Mouse (Mus musculus) E14TG2a.4 (cell line): Measurements from ENCODE around the gene Brf1.

Experiments
- H3K27me3 ChIP-seq: 2 replicates; pipeline ENCODE4 v1.6.1; 2014; ENCODE audit warnings: low read length, control low read depth; ENCODE audit not compliant: insufficient read depth
- H3K36me3 ChIP-seq: 2 replicates; pipeline ENCODE4 v1.6.1; 2014; ENCODE audit warnings: low read length, control low read depth; ENCODE audit not compliant: insufficient read depth
- H3K4me1 ChIP-seq: replicated peaks from 2 replicates; pipeline ENCODE4 v1.6.1; 2014; ENCODE audit warnings: low read depth, low read length, control low read depth
- H3K4me3 ChIP-seq: replicated peaks from 2 replicates; pipeline ENCODE4 v1.5.1; 2014; ENCODE audit warnings: mild to moderate bottlenecking, low read length
- H3K9me3 ChIP-seq: 2 replicates; pipeline ENCODE4 v1.6.1; 2014; ENCODE audit warnings: low read length, control low read depth
- CTCF ChIP-seq: conservative IDR thresholded peaks from 2 replicates; pipeline ENCODE4 v1.5.1; 2014; ENCODE audit warnings: low read length
- NANOG ChIP-seq: IDR thresholded peaks from 2 replicates; pipeline ENCODE4 v1.6.1; 2014; ENCODE audit warnings: borderline replicate concordance, low read length, mixed read lengths
- POU5F1 ChIP-seq: IDR thresholded peaks from 2 replicates; pipeline ENCODE4 v1.6.1; 2014; ENCODE audit warnings: low read length, borderline replicate concordance

Brf1 gene

DNA sequence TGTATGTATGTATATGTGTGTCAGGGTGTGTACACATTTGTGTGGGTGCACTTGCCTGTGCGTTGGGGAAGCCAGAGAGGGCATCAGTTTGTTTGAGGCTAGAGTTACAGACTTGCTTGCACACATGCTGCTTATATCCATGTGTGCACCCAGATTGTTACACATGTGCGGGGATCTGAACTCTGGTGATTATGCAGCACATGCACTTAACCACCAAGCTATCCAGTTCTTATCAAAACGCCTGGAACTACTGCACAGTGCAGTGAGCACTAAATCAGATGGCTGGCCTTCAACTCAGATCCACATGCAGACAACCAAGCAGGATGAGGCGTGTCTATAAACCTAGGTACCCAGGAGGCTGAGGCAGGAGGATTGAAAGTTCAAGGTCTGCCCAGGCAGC, 36.5 kb upstream of the Brf1 start:
- no peaks in the 10 kb centered on the region for H3K9me3 ChIP-seq
- H3K36me3 ChIP-seq = 0 out of 2 replicates have a peak, but pooled peaks cover 2% of the 10 kb centered on the region
- H3K27me3 ChIP-seq = no peaks in the 10 kb centered on the region
- H3K4me1 ChIP-seq = 0 out of 2 replicates have a peak, but pooled peaks cover 5% of the 10 kb centered on the region
- TF ChIP-seq POU5F1 (no peak), NANOG (no peak), CTCF (no peak)
- H3K4me3 ChIP-seq = no peak overlapping the region

DNA sequence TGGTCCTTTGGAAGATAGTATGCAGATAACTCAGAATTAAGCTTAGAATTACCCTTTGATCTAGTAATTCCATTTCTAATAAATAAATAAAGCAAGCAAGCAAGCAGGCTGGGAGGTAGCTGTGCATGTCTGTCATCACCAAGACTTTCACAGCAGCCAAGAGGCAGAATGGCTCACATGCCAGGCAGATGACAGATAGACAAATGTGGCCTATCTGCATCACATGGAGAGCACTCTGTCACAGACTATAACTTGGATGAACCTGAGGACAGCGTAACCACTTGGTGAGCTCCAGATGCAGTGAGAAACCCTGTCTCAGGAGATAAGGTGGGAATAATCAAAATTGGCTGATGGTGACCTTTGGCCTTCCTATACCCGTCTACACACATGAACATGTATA, 34.6 kb upstream of the Brf1 start:
- Histone ChIP-seq H3K27me3 (no peaks in the 10 kb centered on the region), H3K36me3 (0 out of 2 replicates have a peak, but pooled peaks cover 4% of the 10 kb centered on the region), H3K9me3 (no peaks in the 10 kb centered on the region), H3K4me1 (no peaks in the 10 kb centered on the region), H3K4me3 (no peak overlapping the region)
- TF ChIP-seq CTCF (no peak), POU5F1 (no peak), NANOG (no peak)

DNA sequence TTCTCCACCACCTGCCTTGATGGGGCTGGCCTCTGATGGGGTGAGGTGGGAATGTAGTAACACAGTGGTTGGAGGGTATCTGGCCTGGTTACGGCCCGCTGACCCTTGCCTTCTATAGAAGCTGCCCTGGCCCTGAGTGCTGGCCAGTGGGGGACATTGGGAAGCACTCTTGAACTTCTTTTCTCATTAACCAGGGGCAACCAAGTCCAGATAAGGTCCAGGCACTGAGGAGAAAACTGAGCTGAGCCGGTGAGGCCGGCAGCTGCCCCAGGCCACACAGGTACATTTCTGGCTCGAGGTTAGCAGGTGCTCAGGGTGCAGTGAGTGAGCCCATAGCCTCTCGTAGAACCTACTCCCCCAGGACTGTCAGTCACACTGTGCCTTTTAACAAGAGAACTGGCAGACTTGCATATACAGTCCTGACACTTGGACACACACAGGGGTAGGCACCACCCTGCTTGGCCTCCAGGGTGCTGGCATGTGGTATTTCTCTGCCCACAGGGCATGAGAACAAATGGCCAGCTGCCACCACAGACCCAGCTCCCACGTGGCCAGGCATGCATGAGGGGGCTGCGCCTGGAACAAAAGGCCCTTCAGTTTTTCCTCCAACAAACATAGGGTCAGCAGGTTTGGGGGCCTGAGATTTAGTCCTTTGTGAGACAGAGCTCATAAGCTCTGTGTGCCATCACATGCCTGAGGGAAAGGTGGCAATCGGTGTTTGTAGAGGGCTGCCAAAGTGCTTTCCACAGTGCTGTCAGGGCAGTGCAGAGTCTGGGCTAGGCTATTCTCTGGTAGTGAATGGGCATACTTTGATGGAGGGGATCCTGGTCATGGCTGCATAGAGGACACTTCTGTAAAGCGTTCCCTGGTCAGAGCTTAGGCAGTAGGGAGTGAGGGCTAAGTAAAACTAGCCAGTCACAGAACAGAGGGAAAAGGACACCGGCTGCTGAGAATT, 32.1 kb upstream of the Brf1 start:
- H3K27me3 ChIP-seq = no peaks in the 10 kb centered on the region
- no peaks in the 10 kb centered on the region for H3K4me1 ChIP-seq
- TF ChIP-seq POU5F1 (no peak), NANOG (no peak), CTCF (no peak)
- peaks cover 16% of the 10 kb centered on the region for H3K36me3 ChIP-seq
- H3K9me3 ChIP-seq = no peaks in the 10 kb centered on the region
- H3K4me3 ChIP-seq = no peak overlapping the region

DNA sequence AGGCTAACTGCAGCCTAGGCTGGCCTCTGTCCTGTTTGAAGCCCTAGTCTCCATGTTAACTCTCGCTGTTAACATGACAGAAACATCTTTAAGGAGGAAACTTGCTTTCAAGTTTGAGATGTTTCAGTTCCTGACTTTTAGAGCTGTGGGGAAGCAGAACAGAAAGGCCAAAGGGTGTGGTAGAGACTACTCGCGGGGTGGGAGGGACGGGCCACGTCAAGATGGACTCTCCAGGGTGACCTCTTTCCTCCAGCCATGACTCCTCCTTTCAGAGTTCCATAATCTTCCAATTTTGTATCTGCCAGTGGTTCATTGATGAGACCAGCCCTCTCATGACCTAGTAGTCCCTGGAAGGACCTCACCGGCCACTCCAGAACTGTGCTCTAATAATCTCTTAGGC, 30.9 kb upstream of the Brf1 start:
- H3K36me3 ChIP-seq = peaks cover 17% of the 10 kb centered on the region
- TF ChIP-seq POU5F1 (no peak), CTCF (no peak), NANOG (no peak)
- H3K4me1 ChIP-seq = no peaks in the 10 kb centered on the region
- H3K27me3 ChIP-seq = no peaks in the 10 kb centered on the region
- H3K9me3 ChIP-seq = no peaks in the 10 kb centered on the region
- H3K4me3 ChIP-seq = no peak overlapping the region

DNA sequence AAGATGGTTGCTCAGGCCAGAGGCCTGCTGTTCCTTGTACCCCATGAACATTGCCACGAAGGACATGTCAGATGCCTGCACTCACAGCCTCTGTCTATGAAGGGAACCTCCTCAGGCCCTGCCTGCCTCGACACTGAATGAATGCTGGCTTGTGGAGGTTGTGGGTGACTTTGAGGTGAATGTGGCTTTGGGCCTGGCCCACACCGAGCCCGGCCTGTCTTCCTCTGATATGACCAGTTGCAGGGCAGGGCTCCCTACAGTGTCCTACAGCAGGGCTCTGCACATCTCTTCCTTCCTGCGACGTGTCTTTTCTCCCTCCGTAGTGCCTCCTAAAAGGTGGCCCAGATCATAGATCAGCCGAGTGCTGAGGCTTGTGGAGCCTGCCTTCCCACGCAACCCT, 30.5 kb upstream of the Brf1 start:
- peaks cover 17% of the 10 kb centered on the region for H3K36me3 ChIP-seq
- no peaks in the 10 kb centered on the region for H3K4me1 ChIP-seq
- no peaks in the 10 kb centered on the region for H3K27me3 ChIP-seq
- H3K4me3 ChIP-seq = no peak overlapping the region
- TF ChIP-seq POU5F1 = no peak
- no peak for TF ChIP-seq CTCF
- no peak for TF ChIP-seq NANOG
- H3K9me3 ChIP-seq = no peaks in the 10 kb centered on the region

DNA sequence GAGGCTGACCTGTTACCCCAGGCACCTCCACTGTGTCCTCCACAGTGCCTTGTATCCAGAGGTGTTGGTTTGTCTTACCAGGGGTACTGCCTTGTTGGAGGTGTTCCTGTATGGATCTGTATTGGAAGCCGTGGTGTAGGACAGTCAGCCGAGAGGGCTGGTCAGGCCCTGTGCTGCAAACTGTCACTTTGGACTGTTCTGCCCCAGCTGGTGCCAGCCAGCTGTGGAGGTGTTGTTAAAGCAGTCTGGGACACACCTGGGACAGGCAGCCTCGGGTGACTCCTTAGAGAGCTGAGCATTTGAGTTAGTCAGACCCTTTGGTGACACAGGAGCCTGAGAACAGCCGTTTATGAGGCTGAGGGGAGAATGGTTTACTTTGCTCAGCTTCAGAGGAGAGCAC, 29.5 kb upstream of the Brf1 start:
- Histone ChIP-seq H3K27me3 (no peaks in the 10 kb centered on the region), H3K4me1 (no peaks in the 10 kb centered on the region), H3K9me3 (no peaks in the 10 kb centered on the region), H3K4me3 (no peak overlapping the region), H3K36me3 (peaks cover 17% of the 10 kb centered on the region)
- TF ChIP-seq POU5F1 = no peak
- no peak for TF ChIP-seq CTCF
- TF ChIP-seq NANOG = no peak

DNA sequence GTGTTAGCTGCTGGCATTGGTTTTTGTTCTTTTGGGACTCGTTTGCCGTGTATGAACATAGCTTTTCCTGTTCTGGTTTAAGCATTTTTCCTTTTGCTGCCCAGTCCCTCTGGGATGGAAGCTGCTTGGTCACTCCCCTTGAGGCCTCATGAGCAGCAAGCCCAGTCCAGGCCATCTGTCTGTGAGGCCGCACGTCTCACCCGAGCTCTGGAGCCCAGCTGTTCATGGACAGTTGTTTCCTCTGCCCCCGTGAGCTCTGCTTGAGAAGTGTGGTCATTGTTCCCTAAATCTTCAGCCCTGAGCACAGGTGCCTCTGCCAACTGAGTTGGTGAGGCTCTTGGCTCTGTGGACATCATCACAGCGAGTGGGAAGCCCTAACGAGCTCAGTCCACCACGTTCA, 28.4 kb upstream of the Brf1 start:
- TF ChIP-seq NANOG (no peak), POU5F1 (no peak), CTCF (no peak)
- Histone ChIP-seq H3K27me3 (no peaks in the 10 kb centered on the region), H3K9me3 (no peaks in the 10 kb centered on the region), H3K4me3 (no peak overlapping the region), H3K4me1 (no peaks in the 10 kb centered on the region), H3K36me3 (peaks cover 20% of the 10 kb centered on the region)

DNA sequence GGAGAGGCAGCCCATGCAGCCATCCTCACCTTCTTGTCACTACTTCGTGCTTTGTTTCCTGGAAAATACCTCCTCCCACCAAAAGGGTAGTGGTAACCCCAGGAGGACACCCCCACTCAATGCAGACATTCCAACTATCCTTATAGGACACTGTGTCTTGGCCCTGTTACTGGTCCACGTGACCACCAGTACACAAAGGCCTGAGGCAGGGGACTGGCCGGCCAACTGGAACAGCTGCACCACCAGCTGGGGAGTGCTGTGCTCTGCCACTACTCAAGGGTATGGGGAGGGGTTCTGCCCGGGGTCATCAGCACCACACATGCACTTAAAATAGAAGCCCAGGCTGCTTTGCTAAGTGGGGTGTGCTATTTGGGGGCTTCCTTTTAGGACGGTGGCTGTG, 27.6 kb upstream of the Brf1 start:
- no peaks in the 10 kb centered on the region for H3K27me3 ChIP-seq
- H3K36me3 ChIP-seq = peaks cover 28% of the 10 kb centered on the region
- TF ChIP-seq POU5F1 (no peak), CTCF (no peak), NANOG (no peak)
- H3K9me3 ChIP-seq = no peaks in the 10 kb centered on the region
- no peaks in the 10 kb centered on the region for H3K4me1 ChIP-seq
- no peak overlapping the region for H3K4me3 ChIP-seq

DNA sequence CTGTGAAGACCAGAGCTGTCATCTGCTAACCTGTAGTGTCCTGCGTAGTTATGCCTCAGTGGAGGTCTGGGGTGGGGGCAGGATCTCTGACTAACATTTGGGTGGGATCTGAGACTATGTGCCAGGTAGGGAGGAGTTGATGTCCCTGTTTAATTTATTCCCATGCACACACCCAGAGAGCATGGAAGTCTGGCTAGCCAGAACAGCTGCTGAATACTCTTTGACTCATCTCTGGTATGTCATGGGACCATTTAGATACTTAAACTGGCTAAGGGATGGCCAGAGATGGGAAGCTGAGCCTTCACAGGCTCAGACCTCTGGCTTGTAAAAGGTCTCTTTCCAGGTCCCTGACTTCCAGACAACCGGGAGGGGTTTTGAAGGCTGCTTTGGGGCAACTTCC, 27.0 kb upstream of the Brf1 start:
- H3K36me3 ChIP-seq = peaks cover 31% of the 10 kb centered on the region
- no peak for TF ChIP-seq POU5F1
- no peak for TF ChIP-seq NANOG
- no peak for TF ChIP-seq CTCF
- H3K9me3 ChIP-seq = no peaks in the 10 kb centered on the region

More for the DNA sequence above, 27.0 kb upstream of the Brf1 start:
- Histone ChIP-seq H3K4me3 (no peak overlapping the region), H3K4me1 (no peaks in the 10 kb centered on the region), H3K27me3 (no peaks in the 10 kb centered on the region)
